Mouse (Mus musculus) embryonic stem cell, embryonic (primary cell): Measurements from ENCODE around the gene Usp28.
"Not testable (repeated sequence)": the region's sequence is repeated elsewhere in the genome, so short reads cannot be mapped to it uniquely, and the experiment has no call there.

Source experiments
- CTCF ChIA-PET, 4 experiments: fragments of 300-600 bp in 2 of 4; fragments of 350-600 bp in 2 of 4; sonication (Branson Sonifier 250); formaldehyde crosslinking; loops; one replicate each; lab custom pipeline; 2022; ENCODE audit warnings: inconsistent platforms in 2 of 4; lab: Charles Lee
- POLR2A ChIA-PET, 4 experiments: fragments of 300-600 bp in 2 of 4; fragments of 350-600 bp in 2 of 4; sonication (Branson Sonifier 250); formaldehyde crosslinking; loops; one replicate each; lab custom pipeline; 2022; ENCODE audit warnings: antibody characterized with exemption in 4 of 4, inconsistent platforms in 1 of 4; lab: Charles Lee

Usp28 gene

GRCm38 (mm10) chr9:48984845-48985707 is at the start of gene Usp28:
TSS of gene Usp28 (plus strand) at chr9:48985375.
- ChIA-PET CTCF (interaction anchor here in 2 of 4 experiments (0.7 to 1.0 kb wide), 3 partner anchors 11 to 1453 kb away, joined by 3 to 10 read pairs (median 3); no protein-coding TSS in a partner anchor), POLR2A (interaction anchor here in 3 of 4 experiments (0.5 to 3.2 kb wide), 11 partner anchors 9 to 1518 kb away, joined by 3 to 17 read pairs (median 4); no protein-coding TSS in a partner anchor)

DNA sequence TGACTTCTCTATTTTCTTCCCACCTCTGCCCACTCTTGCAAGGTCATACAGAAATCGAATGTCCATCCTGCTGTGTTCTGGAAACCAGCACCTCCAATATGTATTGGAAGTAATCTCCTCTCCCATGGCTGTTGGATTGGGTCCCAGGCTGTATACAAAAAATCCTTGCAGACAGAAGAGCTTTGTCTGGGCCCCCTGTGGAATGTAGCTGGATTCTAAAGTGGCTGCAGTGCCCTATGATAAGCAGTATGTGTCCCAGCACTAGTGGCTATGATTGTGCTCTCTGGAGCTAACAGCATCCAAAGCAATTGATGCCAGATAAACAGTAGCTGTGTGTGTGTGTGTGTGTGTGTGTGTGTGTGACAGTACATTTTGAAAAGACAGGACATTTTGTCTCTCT is 42.8 kb upstream of the Usp28 start:
- CTCF ChIA-PET, result interaction anchor here in 3 of 4 experiments (0.6 to 0.7 kb wide), 3 partner anchors 19 to 546 kb away, joined by 3 to 6 read pairs (median 3); no protein-coding TSS in a partner anchor
- POLR2A ChIA-PET, result interaction anchor here in 1 of 4 experiments (0.5 kb wide), 1 partner anchor 16 kb away, joined by 4 read pairs; no protein-coding TSS in a partner anchor

- ChIA-PET POLR2A (interaction anchor here in 1 of 4 experiments (1.2 kb wide), 1 partner anchor 53 kb away, joined by 3 read pairs; no protein-coding TSS in a partner anchor), CTCF (interaction anchor here in 1 of 4 experiments (0.7 kb wide), 1 partner anchor 25 kb away, joined by 4 read pairs; no protein-coding TSS in a partner anchor)
These were observed 37.6 kb upstream of the Usp28 start for GRCm38 (mm10) chr9:48947565-48947964.

DNA sequence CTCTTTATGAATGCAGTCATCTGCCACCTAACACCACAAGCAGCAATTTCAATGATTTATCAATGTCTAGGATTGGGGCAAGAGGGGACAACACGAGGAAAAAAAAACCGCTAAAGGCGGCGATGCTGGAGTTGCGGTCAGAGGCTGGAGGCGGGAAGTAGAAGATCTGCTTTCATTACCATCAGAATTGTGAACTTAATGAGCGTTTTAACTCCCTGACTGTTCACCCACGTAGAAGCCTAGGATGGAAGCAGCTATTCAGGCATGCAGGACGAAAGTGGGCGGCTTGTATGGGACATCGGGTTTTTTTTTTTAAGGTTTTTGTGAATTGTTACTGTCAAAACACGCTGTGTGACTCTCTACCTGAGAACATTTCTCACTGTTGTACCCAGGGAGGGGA is 23.9 kb upstream of the Usp28 start:
- ChIA-PET POLR2A (interaction anchor here (0.5 to 2.3 kb wide), 16 partner anchors 8 to 1402 kb away, joined by 3 to 9 read pairs (median 4); partner anchors contain the start of genes Gm5617 (in 1 of the 4), Rbm7 (in 1 of the 4) and Zw10 (in 1 of the 4)), CTCF (interaction anchor here (0.6 to 2.0 kb wide), 18 partner anchors 10 to 525 kb away, joined by 3 to 10 read pairs (median 4); partner anchors contain the start of gene Ttc12 (in 1 of the 4))

- ChIA-PET POLR2A (interaction anchor here in 2 of 4 experiments (0.5 to 2.3 kb wide), 10 partner anchors 10 to 1401 kb away, joined by 3 to 9 read pairs (median 4); partner anchors contain the start of genes Gm5617 (in 1 of the 2), Rbm7 (in 1 of the 2) and Zw10 (in 1 of the 2)), CTCF (interaction anchor here (0.6 to 2.0 kb wide), 13 partner anchors 9 to 1444 kb away, joined by 3 to 10 read pairs (median 4); no protein-coding TSS in a partner anchor)
These were observed 23.0 kb upstream of the Usp28 start for GRCm38 (mm10) chr9:48962131-48962530.

DNA sequence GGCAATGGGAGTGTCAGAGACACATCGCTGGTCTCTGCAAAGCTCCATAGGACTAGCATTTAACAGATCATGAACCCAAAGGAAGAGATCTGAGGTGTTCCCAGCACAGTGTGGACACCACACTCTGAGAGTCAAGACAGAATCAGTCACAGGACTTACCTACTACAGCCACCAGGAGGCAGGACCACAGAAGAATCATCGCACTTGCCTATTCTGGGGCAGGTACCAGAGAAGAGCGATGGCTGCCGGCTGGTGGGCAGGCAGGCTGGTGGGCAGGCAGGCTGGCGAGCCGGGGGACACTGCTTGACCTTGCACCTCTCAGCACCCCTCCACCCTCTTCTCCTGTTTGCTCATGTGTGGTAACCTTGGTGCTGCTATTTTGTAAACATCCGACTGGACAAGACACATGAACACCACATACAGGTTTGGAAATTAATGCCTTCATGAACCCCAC is 20.6 kb upstream of the Usp28 start, which contains the start of gene Htr3b:
Htr3b (minus strand) TSS at position 404 of the 454 bp plus-strand sequence.
- CTCF ChIA-PET, result no interaction called here
- POLR2A ChIA-PET, result interaction anchor here in 2 of 4 experiments (1.1 to 1.2 kb wide), 2 partner anchors 8 to 367 kb away, joined by 3 to 4 read pairs; no protein-coding TSS in a partner anchor

DNA sequence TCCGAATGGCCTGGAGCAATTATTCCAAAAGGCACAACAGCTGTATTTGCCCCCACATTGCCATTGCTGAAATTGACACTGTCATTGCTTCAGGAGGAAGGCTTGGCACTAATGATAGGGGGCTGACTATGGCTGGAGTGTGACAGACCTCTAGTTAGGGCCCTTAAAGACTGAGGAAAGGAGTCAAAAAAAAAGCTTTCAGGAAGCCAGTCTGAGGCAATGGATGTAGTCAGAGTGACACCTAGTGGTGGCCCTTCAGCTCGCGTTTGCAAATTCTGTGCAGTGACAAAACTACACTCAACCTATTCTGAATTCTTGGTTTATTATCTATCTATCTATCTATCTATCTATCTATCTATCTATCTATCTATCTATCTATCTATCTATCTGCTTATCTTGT is 12.7 kb upstream of the Usp28 start:
- CTCF ChIA-PET, result interaction anchor here (0.5 to 2.7 kb wide), 57 partner anchors 8 to 1545 kb away, joined by 3 to 17 read pairs (median 4); partner anchors contain the start of gene Usp28 (in 1 of the 4)
- POLR2A ChIA-PET, result interaction anchor here in 2 of 4 experiments (0.5 to 2.3 kb wide), 7 partner anchors 8 to 280 kb away, joined by 3 to 9 read pairs (median 3); partner anchors contain the start of gene Htr3b (in 1 of the 2)

GRCm38 (mm10) chr9:48976661-48977355 is 8.4 kb upstream of the Usp28 start:
- CTCF ChIA-PET, result interaction anchor here in 2 of 4 experiments (0.8 to 1.4 kb wide), 2 partner anchors 15 to 75 kb away, joined by 3 read pairs; no protein-coding TSS in a partner anchor
- POLR2A ChIA-PET, result interaction anchor here in 2 of 4 experiments (0.6 to 1.7 kb wide), 3 partner anchors 12 to 47 kb away, joined by 3 to 4 read pairs (median 3); no protein-coding TSS in a partner anchor

DNA sequence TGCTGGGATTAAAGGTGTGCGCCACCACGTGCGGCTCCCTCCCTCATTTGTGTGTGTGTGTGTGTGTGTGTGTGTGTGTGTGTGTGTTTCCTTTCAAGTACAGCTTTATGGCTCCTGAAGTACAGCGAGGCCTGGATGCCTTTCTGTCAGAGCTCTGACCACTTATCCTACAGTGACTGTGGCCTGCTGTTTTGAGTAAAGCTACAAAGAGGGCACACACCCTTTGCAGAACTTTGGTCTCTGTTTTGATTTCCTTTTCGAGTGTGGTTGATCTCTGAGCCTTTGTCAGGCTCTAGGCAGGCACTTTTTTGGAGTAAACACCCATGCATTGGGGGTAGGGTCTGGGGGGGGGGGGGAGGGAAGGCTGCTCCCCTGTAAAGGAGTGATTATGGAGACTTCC is 4.8 kb upstream of the Usp28 start:
- CTCF ChIA-PET, result interaction anchor here in 2 of 4 experiments (0.6 to 1.5 kb wide), 4 partner anchors 8 to 1472 kb away, joined by 3 to 4 read pairs (median 4); no protein-coding TSS in a partner anchor
- POLR2A ChIA-PET, result interaction anchor here in 2 of 4 experiments (0.6 to 0.9 kb wide), 3 partner anchors 64 to 374 kb away, joined by 3 to 4 read pairs (median 3); no protein-coding TSS in a partner anchor

- POLR2A ChIA-PET, result interaction anchor here in 2 of 4 experiments (0.6 to 0.9 kb wide), 3 partner anchors 65 to 375 kb away, joined by 3 to 4 read pairs (median 3); no protein-coding TSS in a partner anchor
- CTCF ChIA-PET, result interaction anchor here in 2 of 4 experiments (0.6 to 1.5 kb wide), 3 partner anchors 9 to 83 kb away, joined by 3 to 4 read pairs (median 4); no protein-coding TSS in a partner anchor
These were observed 4.4 kb upstream of the Usp28 start for GRCm38 (mm10) chr9:48980781-48981180.

- ChIA-PET POLR2A (interaction anchor here in 1 of 4 experiments (0.8 to 0.9 kb wide), 2 partner anchors 9 to 21 kb away, joined by 3 to 4 read pairs; no protein-coding TSS in a partner anchor), CTCF (interaction anchor here in 2 of 4 experiments (0.6 to 0.7 kb wide), 3 partner anchors 121 to 226 kb away, joined by 3 to 11 read pairs (median 4); no protein-coding TSS in a partner anchor)
These were observed 3.3 kb upstream of the Usp28 start for GRCm38 (mm10) chr9:48981827-48982226.

DNA sequence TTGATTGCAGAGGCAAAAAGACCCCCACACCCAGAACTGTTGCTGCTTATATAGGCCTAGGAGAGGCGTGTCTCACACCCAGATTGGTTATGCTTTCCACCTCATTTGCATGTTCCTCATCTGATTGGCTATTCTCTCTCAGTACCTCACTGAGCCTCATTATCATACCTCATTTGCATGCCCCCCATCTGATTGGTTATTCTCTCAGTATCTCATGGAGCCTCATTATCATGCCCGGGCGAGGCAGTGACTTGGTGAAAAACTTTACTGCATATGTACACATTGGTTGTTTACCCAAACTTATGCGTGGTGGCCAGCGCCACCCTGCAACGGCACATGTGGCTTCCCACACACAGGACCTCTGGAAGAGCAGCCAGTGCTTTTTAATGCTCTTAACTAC is 1.4 kb upstream of the Usp28 start:
- CTCF ChIA-PET, result not testable (repeated sequence)
- POLR2A ChIA-PET, result interaction anchor here in 2 of 4 experiments (0.6 to 3.2 kb wide), 5 partner anchors 8 to 385 kb away, joined by 3 to 17 read pairs (median 7); no protein-coding TSS in a partner anchor

DNA sequence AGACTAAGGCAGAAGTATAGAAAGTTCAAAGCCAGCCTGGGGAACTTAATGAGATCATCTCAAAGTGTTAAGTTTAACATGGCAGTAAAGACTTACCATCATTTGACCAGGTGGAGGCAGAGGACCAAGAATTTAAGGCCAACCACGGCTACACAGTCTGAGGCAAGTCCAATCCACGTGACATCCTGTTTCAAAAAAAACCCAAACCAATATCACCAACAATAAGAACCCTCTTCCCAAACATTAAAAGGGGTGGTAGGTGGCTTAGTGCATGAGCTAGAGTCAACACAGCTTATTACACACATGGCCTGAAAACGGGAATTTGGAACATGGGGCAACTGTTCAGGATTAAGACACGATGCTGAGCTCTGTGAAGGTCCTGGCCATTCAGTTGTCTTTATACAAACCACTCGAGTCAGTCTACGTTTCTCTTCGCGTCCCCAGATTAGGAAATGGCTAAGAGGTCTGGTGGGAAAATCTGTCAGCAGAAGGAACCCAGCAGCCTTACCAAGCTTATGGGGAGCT is 793 bp upstream of the Usp28 start:
- ChIA-PET POLR2A (interaction anchor here in 2 of 4 experiments (0.5 to 3.2 kb wide), 11 partner anchors 9 to 1268 kb away, joined by 3 to 17 read pairs (median 4); no protein-coding TSS in a partner anchor), CTCF (interaction anchor here in 1 of 4 experiments (0.7 kb wide), 1 partner anchor 1454 kb away, joined by 10 read pairs; no protein-coding TSS in a partner anchor)

- CTCF ChIA-PET, result interaction anchor here in 1 of 4 experiments (0.9 to 1.0 kb wide), 2 partner anchors 10 to 13 kb away, joined by 3 read pairs; no protein-coding TSS in a partner anchor
- POLR2A ChIA-PET, result interaction anchor here in 3 of 4 experiments (0.5 to 3.2 kb wide), 7 partner anchors 8 to 1517 kb away, joined by 3 to 17 read pairs (median 7); no protein-coding TSS in a partner anchor
These were observed 523 bp downstream of the Usp28 start for GRCm38 (mm10) chr9:48985708-48986088.

DNA sequence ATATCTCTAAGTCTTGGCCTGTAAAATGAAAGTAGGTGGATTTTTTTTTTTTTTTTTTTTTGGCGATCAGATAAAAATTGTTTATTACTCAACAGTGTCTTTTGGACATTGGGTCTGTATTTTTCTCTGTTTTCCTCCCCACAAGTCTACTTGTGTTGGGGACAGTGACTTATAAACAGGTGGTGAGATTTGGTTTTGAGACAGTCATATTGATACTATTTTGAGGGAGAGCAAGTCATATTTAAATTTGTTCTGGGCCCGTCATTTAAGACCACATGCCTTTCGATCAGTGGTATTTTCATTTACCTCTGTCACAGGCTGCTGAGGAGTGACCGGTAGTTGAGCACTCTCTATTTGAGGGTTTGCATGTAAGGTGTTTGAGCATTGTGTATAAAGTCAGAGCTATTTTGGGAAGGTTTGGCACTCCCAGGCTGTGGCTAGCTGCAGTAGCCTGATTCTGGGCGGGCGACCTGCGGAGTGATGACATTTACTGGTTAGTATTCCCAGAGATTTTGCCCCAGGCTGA is 1.5 kb downstream of the Usp28 start:
- POLR2A ChIA-PET, result interaction anchor here in 3 of 4 experiments (0.8 to 8.6 kb wide), 12 partner anchors 9 to 491 kb away, joined by 3 to 67 read pairs (median 6); partner anchors contain the start of genes Gm5617 (in 1 of the 3), Rbm7 (in 1 of the 3) and Zw10 (in 1 of the 3)
- CTCF ChIA-PET, result interaction anchor here in 2 of 4 experiments (0.9 to 1.1 kb wide), 3 partner anchors 9 to 88 kb away, joined by 3 to 5 read pairs (median 4); no protein-coding TSS in a partner anchor
